Mouse (Mus musculus) CH12F3 (cell line): ENCODE data around the gene Fam20b.

Experiments used
- in situ Hi-C: fragments of 300-500 bp; cut with MboI; formaldehyde crosslinking; loops from 2 replicates; pipeline ENCODE4 v1.14.3; 2020; ENCODE audit warnings: low sequenced_read_pairs

The Fam20b gene

DNA sequence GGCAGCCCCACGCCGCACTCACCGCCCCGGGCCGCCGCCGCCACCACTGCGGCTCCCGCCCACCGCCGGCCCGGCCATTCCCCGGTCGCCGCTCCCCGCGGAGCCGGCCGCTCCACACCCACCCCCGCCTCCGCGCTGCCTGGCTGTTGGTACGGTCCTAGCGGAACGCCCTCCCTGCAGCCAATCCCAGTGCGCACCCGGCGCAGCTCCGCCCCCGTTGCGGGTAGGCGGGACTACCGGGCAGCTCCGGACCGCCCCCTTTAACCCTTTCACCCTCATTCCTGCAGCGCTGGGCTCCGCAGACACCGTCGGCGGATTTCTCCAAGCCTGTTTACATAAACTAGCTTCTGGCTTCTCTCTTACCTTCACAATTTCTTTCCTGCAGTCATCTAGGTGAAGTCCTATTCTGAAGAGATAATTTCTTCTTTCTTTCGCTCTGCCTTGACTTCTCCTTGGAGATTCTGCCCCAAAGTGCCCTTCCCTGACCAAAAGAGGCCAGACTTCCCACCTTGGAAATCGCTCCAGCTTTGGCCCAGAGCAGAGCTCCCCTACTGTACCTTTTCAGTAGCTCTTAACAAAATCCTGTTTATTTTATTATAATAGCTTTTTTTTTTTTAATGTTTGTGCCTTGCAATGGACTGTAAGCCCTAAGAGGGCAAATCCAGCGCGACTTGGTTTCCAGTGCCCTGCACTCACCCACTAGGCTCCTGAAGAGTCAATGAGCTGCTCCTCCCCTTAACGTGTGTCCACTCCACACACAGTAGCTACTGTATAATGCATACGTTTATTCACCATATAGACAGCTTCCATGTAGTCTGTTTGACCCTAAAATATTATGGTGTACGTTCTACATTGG, at the start of gene Fam20b:
Gene Fam20b, minus strand, starts transcription at position 137 of the 856 bp plus-strand sequence.
- in situ Hi-C loops, result no loop called here

DNA sequence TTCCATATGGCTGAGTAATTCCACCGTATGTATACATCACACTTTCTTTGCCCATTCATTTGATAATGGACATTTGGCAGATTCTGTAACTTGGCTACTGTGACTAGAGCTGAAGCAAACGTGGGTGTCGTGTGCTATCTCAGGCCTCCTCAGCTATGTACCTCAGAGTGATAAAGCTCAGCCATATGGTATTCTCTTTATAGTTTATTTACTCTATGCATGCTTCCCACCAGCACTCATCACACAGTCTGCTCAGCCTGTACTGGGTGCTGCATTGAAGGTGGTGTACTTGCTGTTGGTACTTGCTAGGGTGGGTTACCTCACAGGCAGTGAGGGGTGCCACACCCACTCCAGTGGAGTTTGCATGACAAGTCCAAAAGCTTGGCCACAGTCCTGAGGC, 46.4 kb upstream of the Fam20b start:
- in situ Hi-C loops, result no loop called here

DNA sequence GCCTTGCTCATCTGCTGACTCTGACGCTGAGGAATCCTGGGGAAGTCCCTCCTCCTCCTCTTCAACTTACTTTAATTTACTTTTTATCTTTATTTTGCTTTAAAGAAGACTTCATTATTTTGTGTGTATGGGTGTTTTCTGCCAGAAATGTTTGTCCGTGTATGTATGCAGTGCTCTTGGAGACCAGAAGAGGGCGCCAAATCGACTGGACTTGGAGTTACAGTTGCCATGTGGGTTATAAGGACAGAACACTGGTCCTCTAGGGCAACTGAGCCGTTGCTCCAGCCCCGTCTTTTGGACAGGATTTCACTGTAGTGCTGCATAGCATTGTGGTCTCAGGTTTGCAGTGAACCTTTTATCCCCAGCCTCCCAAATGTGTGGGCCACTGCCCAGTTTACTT, 45.7 kb upstream of the Fam20b start:
- in situ Hi-C loops, result no loop called here

DNA sequence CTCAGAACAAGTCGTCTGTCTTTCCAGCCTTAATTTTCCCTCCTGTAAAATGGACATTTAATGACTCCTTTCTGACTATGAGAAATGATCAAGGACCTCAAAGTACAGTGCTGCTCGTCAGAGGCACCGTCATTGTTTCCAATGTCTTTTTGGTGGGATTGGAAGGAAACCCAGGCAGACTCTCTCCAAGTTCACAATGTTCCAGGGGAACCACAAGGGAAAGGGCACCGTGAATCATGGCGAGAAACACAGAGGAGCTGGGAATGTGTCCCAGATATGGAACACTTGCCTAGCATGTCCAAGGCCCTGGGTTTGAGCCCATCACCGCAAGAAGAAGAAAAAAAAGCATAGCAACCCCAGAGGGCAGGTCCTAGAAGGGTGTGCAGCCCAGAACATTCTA, 44.4 kb upstream of the Fam20b start:
- in situ Hi-C loops, result no loop called here

DNA sequence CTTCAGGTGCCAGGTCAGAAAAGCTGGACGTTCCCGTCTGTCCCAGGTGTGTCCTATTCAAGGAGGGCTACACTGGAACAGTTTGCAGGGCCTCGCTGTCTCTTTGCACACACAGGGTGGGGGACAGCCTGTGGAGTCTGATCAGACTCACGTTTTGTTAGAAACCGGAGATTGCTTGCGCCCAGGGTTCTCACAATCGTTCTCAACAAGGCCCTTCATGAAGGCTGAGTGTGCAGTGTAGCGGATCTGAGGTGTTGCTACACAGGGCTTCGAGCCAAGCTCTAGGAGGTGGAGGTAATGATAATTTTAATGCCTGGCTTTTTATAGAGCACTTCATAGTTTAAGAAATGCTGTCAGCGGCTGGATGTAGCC, 42.5 kb upstream of the Fam20b start:
- in situ Hi-C loops, result no loop called here

DNA sequence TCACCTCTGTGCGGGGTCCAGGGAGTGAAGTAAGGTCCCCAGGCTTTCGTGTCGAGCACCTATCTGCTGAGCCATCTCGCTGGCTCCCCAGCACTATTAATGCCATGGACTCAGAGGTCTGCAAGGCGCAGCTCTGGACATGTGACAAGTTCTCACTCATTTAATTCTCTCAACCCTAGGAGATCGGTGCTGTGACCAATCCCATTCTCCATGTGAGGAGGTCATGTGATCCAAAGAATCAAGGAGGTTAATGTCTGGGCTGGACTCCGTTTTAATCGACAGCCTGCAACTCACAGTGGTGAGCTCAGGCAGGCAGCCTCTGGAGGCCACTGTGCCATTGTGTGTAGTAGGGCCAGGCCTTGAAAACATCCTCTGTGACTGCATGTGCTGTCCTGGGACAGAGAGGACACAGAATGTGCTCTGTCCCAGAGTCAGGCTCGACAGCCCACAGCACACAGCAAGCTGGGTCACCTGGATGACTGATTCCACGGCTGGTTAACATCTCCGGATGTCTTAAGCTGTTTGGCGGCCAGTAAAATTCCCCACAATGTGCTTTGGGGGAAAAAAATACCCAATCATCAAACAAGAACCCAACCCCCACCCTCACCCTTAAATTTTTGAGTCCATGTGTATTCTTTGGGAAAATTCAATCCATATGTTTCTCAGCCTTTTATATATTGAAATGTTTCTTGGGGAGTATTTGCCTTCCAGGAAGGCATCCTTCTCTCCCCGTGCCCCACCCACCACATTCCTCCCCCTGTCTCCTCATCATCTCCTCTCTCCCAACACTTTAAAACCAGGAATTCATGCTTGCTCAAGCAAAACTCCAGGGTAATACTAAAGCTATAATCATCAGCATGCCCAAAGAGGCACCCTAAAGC, 41.9 kb upstream of the Fam20b start:
- in situ Hi-C loops, result no loop called here

DNA sequence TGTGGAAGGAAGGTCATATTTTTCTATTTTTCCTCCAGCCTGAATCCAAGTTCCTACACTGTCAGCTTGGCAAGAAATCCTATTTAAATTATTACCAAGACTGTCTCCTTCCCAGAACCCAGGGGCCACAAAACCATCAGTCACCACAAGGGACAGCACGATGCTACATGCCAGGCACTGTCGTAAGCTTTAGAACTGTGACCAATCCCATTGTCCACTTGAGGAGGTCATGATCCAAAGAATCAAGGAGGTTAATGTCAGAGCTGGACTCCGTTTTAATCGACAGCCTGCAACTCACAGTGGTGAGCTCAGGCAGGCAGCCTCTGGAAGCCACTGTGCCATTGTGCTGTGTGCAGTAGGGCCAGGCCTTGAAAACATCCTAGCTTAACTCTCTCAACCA, 39.4 kb upstream of the Fam20b start:
- in situ Hi-C loops, result no loop called here

DNA sequence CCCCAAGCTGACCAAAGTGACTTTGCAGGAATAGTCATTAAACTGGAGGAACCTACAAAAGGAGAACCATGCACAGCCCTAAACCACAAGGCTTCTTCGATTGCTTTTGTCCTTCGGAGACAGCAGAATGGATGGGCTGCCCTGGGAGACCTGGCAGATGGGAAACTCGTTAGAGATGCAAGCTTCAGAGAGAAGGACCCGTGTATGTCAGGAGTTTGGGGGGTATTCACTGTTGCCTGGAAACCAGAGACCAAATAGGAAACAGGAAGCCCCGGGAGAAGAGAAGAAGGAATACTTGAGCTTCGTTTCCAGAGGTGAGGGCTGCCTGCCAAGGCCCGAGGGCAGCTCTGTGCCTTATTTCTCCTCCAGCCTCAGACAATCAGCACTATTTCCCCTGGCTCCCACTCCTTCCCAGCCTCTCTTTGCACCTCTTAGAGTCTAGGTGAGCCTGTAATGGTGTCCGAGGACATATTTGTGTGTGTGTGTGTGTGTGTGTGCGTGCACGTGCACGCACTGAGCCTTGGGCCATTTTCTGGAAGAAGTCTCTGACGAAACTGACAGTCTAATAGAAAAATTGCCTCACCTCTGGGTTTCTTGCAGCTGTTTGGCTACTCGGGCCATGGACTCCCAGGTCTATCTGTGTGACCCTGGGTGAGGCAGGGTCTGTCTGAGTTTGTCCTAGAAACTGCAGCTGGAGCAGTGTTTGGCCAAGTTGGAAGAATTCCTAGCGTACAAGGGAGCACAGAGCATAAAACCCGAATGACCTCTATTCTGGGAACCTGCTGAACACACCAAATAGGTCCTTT, 35.9 kb upstream of the Fam20b start:
- in situ Hi-C loops, result no loop called here

DNA sequence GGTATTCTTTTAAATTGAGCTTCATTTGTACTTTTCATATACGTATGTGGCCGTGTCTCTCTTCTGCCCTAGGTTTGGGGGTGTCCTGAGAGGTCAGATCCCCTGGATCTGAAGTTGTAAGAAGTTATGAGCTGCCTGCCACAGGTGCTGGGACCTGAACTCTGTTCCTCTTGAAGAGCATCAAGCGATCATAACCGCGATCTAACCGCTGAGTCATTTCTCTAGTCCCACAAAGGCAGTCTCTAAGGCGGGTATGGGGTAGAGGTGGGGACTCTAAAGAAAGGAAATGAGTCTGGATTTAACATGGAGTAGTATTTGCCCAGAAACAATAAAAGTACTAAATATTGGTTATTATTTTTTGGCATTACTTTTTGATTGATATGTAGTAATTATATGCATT, 34.1 kb upstream of the Fam20b start:
- in situ Hi-C loops, result no loop called here

DNA sequence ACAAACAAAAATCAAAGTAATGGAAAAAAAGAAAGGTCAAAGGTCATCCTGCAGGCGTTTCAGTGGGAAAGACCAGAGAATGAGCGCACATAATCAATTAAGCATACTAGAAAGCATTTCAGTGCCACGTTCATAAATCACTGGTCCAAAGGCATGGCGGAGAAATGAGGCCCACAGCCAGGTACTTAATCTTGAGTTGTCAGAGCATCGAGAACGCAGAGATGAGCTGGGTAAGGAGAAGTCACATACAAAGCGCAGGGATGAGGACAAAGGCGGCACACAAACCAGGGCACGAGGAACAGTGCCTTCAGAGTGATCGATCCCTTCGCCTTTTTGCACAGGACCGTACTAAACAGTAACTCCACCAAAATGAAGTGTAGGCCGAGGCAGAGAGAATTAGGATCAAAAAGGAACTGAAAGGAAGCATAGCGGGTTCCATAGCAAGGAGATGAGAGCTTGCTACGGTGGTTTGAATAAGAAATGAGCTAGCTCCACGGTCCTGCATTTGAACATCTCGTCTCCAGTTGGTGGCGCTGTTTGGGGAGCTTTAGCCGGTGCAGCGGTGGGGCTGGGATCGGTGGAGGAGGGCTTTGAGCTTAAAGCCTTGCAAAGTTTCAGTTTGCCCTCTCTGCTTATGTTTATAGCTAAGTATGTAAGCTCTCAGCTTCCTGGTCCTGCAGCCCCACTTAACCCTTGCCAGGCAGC, 33.3 kb upstream of the Fam20b start:
- in situ Hi-C loops, result no loop called here

DNA sequence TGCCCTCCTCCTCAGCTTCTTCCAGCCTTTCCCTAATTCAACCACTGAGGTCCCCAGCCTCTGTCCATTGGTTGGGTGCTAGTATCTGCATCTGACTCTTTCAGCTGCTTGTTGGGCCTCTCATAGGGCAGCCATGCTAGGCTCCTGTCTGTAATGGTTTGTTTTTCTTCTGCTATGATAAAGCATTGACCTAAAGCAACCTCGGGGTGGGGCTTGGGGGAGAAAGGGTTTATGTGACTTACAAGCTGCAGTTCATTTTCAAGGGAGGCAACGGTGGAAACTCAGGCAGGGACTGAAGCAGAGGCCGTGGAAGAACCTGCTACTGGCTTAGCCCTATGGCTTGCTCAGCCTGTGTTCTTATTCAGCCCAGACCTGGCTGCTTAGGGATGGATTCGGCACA, 31.4 kb upstream of the Fam20b start:
- in situ Hi-C loops, result no loop called here

DNA sequence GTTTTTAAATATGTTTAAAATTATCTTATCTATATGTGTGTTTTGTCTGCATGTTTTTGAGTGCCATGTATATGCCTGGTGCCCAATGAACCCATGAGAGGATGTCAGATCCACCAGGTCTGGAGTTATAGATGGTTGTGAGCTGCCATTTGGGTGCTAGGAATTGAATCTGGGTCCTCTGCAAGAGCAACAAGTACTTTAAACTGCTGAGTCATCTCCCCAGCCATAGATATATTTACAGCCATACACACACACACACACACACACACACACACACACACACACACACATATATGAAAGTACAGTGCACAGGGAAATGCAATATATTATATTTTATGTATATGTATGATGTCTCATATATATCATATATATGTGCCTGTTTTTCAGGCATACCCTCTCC, 30.2 kb upstream of the Fam20b start:
- in situ Hi-C loops, result loop anchor here (25.0 kb wide), 1 partner anchor 538 kb away; no protein-coding TSS in a partner anchor

DNA sequence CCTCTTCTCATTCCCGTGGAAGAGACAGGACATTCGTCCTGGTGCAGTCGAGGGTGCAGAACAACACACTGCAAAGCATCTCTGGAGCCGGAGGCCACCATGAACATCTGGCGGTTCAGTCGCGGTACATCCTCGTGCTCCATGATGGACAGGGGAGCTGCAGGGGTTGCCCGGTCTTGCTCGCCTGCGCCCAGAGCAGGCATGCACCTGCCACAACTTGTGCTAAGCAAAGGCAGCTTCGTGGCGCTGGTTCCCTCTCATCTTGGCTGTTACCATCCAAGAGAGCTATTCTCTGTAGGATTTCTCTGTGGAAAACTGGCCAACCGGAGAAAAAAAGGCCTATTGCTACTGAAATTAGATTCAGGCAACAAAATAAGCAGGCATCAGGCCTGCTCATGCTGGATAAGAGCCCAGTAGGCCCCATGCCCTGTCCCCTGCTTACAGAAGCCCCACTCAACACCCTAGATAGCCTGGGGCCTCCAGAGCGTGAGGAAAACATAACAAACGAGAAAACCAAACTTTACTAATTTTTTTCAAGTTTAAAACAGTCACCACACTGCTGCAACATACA, 29.6 kb upstream of the Fam20b start:
- in situ Hi-C loops, result loop anchor here (25.0 kb wide), 1 partner anchor 539 kb away; no protein-coding TSS in a partner anchor

DNA sequence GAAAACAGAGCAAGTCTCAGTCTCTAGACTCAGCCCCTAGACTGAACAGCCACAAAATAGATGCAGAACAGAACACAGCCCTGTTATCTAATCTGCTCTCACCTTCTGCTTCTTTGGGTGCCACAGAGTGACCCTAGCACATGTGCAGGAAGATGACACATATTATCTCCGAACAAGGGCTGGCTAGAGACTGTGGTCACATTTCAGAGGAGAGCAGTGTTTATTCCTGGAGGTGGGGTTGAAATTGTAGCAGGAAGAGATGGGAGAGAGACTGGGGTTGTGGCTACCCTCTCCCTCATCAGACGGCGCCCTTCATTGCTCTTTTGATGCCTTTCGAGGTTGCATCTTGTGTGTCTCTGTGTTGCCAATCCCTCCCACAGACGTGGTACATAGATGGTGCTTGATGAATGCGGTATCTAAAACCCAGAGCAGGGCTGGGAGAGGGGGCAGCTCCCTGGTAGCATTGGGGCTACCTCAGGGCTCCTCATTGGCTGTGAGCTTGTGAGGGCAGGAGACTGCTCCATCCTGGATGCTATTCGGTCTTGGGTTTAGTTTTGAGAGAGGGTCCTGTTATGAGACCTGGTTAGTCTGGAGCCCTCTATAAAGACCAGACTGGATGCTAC, 26.4 kb upstream of the Fam20b start:
- in situ Hi-C loops, result loop anchor here (25.0 kb wide), 1 partner anchor 542 kb away; no protein-coding TSS in a partner anchor

DNA sequence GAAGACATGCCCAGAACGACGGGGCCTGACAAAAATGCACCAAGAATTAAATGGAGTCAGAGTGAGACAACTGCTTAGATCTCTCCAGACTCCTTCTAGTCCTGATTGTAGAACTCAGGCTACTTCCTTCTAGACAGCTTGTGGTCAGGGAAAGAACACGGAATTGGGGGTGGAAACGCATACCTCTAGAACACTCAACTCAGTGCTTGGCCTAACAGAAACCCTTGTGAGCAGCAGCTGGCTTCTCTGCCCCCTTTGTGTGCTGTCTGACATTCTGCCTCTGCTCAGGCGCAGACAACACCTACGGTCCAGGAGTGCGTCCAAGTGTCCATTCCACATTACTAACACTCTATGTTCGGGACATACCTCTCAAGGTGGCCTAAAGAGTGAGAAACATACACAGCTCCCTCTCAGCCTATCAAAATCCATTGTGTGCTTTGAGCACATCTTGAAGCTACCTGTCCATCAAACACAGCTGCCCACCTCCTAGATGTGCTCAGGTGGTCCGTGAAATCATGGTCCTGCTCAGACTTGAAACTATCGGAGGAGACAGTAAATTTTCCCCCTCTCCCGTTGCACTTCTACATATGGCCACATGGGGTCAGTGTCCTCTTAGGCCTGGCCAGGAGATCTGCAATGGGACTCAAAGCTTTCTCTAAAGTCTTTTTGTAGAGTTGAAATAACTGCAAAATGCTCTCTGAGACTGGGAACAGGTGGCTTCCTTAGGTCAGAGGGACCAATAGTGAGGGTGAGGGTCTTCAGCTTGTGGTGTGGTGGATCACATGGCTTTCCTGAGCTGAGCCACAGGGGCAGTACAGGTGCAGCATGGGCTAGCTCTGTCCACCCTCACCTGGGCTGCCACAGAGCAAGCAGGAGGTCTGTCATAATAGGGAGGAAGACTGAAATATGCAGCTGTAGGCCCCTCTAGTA, 22.9 kb upstream of the Fam20b start:
- in situ Hi-C loops, result loop anchor here (5.0 to 25.0 kb wide), 2 partner anchors 341 to 546 kb away; no protein-coding TSS in a partner anchor

DNA sequence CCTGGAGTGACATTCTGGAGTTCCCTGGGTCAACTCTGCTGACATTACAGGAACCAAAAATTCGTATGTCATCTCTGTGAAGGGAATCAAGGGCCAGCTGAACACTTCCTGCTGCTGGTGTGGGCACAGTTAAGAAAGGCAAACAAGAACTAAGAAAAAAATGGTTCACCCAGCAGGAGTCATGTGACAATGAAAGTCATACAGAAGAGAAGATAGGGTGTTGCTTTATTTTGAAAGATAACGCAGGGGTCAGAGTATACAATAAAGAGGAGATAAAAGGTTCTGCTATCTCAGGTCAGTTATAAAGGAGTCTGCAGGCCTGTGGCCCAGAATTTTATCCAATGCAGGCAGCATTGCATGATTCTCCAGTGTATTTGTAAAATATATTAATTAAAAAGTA, 16.9 kb upstream of the Fam20b start:
- in situ Hi-C loops, result loop anchor here (25.0 kb wide), 1 partner anchor 552 kb away; no protein-coding TSS in a partner anchor

DNA sequence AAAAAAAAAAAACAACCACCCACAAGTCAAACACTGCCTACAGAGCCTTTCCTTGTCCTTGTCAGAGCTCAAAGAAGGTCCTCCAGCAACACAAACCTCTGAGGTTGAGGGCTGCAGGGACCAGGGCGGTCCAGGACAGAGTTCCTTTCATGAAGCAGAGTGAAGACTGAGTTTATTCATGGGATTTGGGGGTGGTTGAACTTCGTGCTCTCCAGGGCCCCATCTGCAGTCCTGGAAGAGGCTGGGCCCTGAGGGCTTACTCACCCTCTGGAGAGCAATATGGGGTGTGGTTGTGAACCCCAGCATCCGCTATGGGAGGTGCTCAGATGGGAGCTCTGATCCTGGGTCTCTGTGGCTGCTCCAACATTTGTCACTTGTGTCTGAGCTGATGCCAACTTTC, 15.1 kb upstream of the Fam20b start:
- in situ Hi-C loops, result loop anchor here (25.0 kb wide), 1 partner anchor 553 kb away; no protein-coding TSS in a partner anchor

DNA sequence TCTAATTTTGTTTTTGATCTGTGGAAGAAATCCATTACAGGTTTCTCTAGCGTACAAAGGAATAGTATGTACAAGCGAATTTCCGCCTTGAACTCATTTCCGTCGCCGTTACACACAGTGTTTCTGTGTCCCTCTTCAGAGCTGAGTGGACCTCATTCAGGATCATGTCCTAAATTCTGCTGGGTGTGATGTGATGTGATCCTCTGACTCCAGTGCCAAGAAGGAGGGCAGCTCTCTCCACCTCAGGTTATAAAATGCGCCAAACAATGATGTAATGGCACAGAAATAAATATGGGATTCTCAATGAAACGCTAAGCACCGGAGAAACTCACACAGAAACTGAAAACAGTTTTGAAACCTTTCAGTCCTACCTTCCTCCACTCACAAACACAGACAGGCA, 14.7 kb upstream of the Fam20b start:
- in situ Hi-C loops, result loop anchor here (25.0 kb wide), 1 partner anchor 554 kb away; no protein-coding TSS in a partner anchor
